Comparison of ENCODE assay signal across 23 mouse cellular contexts in genomic region chr5:151192266-151192665, GRCm38 (mm10).
"Had no signal": no experiment of that assay in that cellular context is flagged by ENCODE, and none has a peak within 500 bp of the region (broad histone marks: within the 10 kb centered on the region; RNA-seq: fewer than 3 reads in every experiment).

No protein-coding gene starts in this region.

- H3K9me3 ChIP-seq: heart, embryonic 13.5 days; heart, embryonic 15.5 days; hindbrain, embryonic 13.5 days; hindbrain, embryonic 15.5 days; limb, embryonic 13.5 days; limb, embryonic 15.5 days; liver, embryonic 12.5 days had no signal

- H3K27ac ChIP-seq: gastrocnemius, adult 2 months; heart, adult 2 months; heart, embryonic 13.5 days; heart, embryonic 15.5 days; hindbrain, embryonic 13.5 days; hindbrain, embryonic 15.5 days; hindbrain, postnatal 0 days; limb, embryonic 13.5 days; liver, embryonic 12.5 days had no signal

- ATAC-seq: hindbrain, postnatal 0 days; intestine, embryonic 16.5 days; liver, embryonic 12.5 days had no signal

- H3K27me3 ChIP-seq: heart, embryonic 13.5 days; heart, embryonic 15.5 days; limb, embryonic 13.5 days; limb, embryonic 15.5 days; liver, embryonic 12.5 days had no signal

- H3K4me2 ChIP-seq: heart, embryonic 11.5 days; heart, embryonic 13.5 days; heart, embryonic 15.5 days; hindbrain, embryonic 13.5 days; hindbrain, embryonic 15.5 days; limb, embryonic 13.5 days; limb, embryonic 15.5 days; liver, embryonic 12.5 days had no signal

- H3K9ac ChIP-seq: heart, embryonic 13.5 days; heart, embryonic 15.5 days; hindbrain, embryonic 13.5 days; hindbrain, embryonic 15.5 days; limb, embryonic 13.5 days; limb, embryonic 15.5 days; liver, embryonic 12.5 days had no signal

- H3K36me3 ChIP-seq: heart, embryonic 13.5 days; heart, embryonic 15.5 days; hindbrain, embryonic 13.5 days; hindbrain, embryonic 15.5 days; limb, embryonic 13.5 days; limb, embryonic 15.5 days; liver, embryonic 12.5 days had no signal

- DNase-seq: gastrocnemius, adult 2 months; gastrocnemius, postnatal 10 days; gastrocnemius, postnatal 36 days; heart, adult 2 months; heart, postnatal 14 days; heart, postnatal 36 days; kidney, adult 11 months; kidney, adult 8-10 months; kidney, postnatal 14 days; kidney, postnatal 36 days; layer of hippocampus, adult 9-11 months; layer of hippocampus, postnatal 36 days; left cerebral cortex, postnatal 4 days had no signal

- H3K4me3 ChIP-seq: gastrocnemius, adult 2 months; heart, adult 2 months; heart, embryonic 13.5 days; heart, embryonic 15.5 days; hindbrain, embryonic 13.5 days; hindbrain, embryonic 15.5 days; limb, embryonic 13.5 days; limb, embryonic 15.5 days; liver, embryonic 12.5 days had no signal
